Comparison of ENCODE assay signal across 11 mouse cellular contexts in the genomic region with DNA sequence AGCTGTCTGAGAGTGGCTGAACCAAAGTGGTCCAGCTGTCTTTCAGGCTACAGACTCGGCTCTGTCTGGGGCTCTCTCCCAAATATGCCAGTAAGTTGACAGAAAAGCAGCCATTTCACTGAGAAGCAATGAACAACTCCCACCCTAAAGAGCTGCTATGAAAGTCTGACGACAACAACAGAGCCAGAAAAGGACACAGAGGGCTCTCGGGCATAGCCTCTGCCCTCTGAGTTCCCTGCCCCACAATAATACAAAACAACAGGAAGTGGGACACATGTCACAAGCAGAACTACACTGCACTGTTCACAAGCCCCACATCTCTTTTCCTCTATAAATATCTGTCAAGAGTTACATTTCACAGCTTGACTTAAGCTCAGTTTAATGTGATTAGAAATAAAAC.
A peak's percentile ranks its signal among the peaks of the same experiment; 100 is the strongest.
DNase-seq lines count a peak whose midpoint lies in the region; ATAC-seq and TF ChIP-seq lines count a peak whose summit lies in the region.
"Had no signal": no experiment of that assay in that cellular context is flagged by ENCODE, and none has a peak within 500 bp of the region (broad histone marks: within the 10 kb centered on the region; RNA-seq: fewer than 3 reads in every experiment).

No protein-coding gene starts in this region.

- no peak for ATAC-seq in heart, embryonic 11.5 days (replicated peaks; ENCODE audit: insufficient number of reproducible peaks, low FRiP score, low TSS enrichment)
- ATAC-seq in common myeloid progenitor, adult 5-6 weeks (replicated peaks; ENCODE audit: low read depth, poor library complexity, severe bottlenecking), result 0 out of 2 replicates have a peak, but pooled peaks have one; percentile 18
- ATAC-seq: midbrain, embryonic 15.5 days had no signal

- no peak overlapping the region for H3K4me2 ChIP-seq in heart, embryonic 11.5 days
- H3K4me2 ChIP-seq: midbrain, embryonic 15.5 days had no signal

- no peaks in the 10 kb centered on the region for H3K79me2 ChIP-seq in heart, adult 2 months (replicated peaks; ENCODE audit: control insufficient read depth, insufficient read depth, low read length)

- DNase-seq in heart, adult 2 months, result peak in 1 of 2 experiments; percentile 34
- peak in 1 of 2 experiments; percentile 37 for DNase-seq in spleen, adult 2 months (ENCODE audit: low read depth in 1 of 2, low spot score in 2 of 2)
- no peak for DNase-seq in spleen, postnatal 14 days (ENCODE audit: low spot score in 2 of 2)
- peak; percentile 65 for DNase-seq in naive thymus-derived CD4-positive, alpha-beta T cell, adult 2 months (ENCODE audit: low read depth)
- DNase-seq in right cerebral cortex, adult 2 months (ENCODE audit: low spot score in 2 of 2), result no peak
- DNase-seq in right cerebral cortex, postnatal 25 days, result no peak
- DNase-seq: adrenal gland, adult 2 months had no signal

- H3K27ac ChIP-seq in heart, adult 2 months, result peak overlapping the region; percentile 47; the same call in 1 of the 2 replicates
- H3K27ac ChIP-seq in heart, embryonic 11.5 days (ENCODE audit: low read depth, low read length), result no peak overlapping the region
- peak overlapping the region; percentile 88 for H3K27ac ChIP-seq in spleen, adult 2 months (ENCODE audit: insufficient read depth, low read length)
- H3K27ac ChIP-seq: heart, embryonic 10.5 days; midbrain, embryonic 15.5 days had no signal

- WGBS in heart, adult 2 months, result 52% methylated on average over 3 of the region's 3 CpGs
- WGBS in heart, embryonic 11.5 days (ENCODE audit: insufficient replicate concordance), result 59% methylated on average over 3 of the region's 3 CpGs
- 12% methylated on average over 3 of the region's 3 CpGs for WGBS in spleen, adult 2 months

- no peak for TF ChIP-seq CTCF in heart, adult 2 months (IDR thresholded peaks at IDR 0.05)
- no peak for TF ChIP-seq CTCF in spleen, adult 2 months (IDR thresholded peaks at IDR 0.05; ENCODE audit: extremely low read depth, insufficient read depth, insufficient read length, insufficient replicate concordance)

- peaks cover 29% of the 10 kb centered on the region for H3K36me3 ChIP-seq in heart, adult 2 months (ENCODE audit: control insufficient read depth, insufficient read depth, low read length)
- no peaks in the 10 kb centered on the region for H3K36me3 ChIP-seq in heart, embryonic 11.5 days (ENCODE audit: control insufficient read depth, insufficient read depth, low read length)
- H3K36me3 ChIP-seq in spleen, adult 2 months (ENCODE audit: control insufficient read depth, insufficient read depth, low read length), result peaks cover 25% of the 10 kb centered on the region
- H3K36me3 ChIP-seq: midbrain, embryonic 15.5 days had no signal

- intact Hi-C loops in heart, adult 2 months (cut with DNase I), result no loop called here

- TF ChIP-seq EP300 in heart, adult 2 months (IDR thresholded peaks at IDR 0.05; ENCODE audit: insufficient read depth, low read depth, low read length), result no peak

- H3K9me3 ChIP-seq in heart, embryonic 11.5 days (replicated peaks; ENCODE audit: control insufficient read depth, low read length), result no peaks in the 10 kb centered on the region
- H3K9me3 ChIP-seq: heart, embryonic 10.5 days; midbrain, embryonic 15.5 days had no signal

- peaks cover 12% of the 10 kb centered on the region for H3K4me1 ChIP-seq in heart, adult 2 months (ENCODE audit: control insufficient read depth, insufficient read depth, low read length)
- 0 out of 2 replicates have a peak, but pooled peaks cover 6% of the 10 kb centered on the region for H3K4me1 ChIP-seq in heart, embryonic 11.5 days (ENCODE audit: control insufficient read depth, insufficient read depth, low read length)
- peaks cover 39% of the 10 kb centered on the region for H3K4me1 ChIP-seq in spleen, adult 2 months (ENCODE audit: control insufficient read depth, insufficient read depth, insufficient read length)
- H3K4me1 ChIP-seq: midbrain, embryonic 15.5 days had no signal

- no peak overlapping the region for H3K4me3 ChIP-seq in heart, adult 2 months
- H3K4me3 ChIP-seq in heart, embryonic 11.5 days (ENCODE audit: low read depth, low read length), result no peak overlapping the region
- no peak overlapping the region for H3K4me3 ChIP-seq in spleen, adult 2 months (ENCODE audit: extremely low read depth, insufficient read depth, insufficient read length)
- H3K4me3 ChIP-seq: heart, embryonic 10.5 days; midbrain, embryonic 15.5 days had no signal

- TF ChIP-seq POLR2A in heart, adult 2 months (IDR thresholded peaks at IDR 0.05; ENCODE audit: insufficient read depth, low read depth, low read length), result no peak
- no peak for TF ChIP-seq POLR2A in spleen, adult 2 months (IDR thresholded peaks at IDR 0.05; ENCODE audit: low read depth, low read length)

- H3K27me3 ChIP-seq in heart, adult 2 months (ENCODE audit: control insufficient read depth, insufficient read depth, low read length), result no peaks in the 10 kb centered on the region
- H3K27me3 ChIP-seq in heart, embryonic 11.5 days (ENCODE audit: control insufficient read depth, insufficient read depth, low read length), result no peaks in the 10 kb centered on the region
- H3K27me3 ChIP-seq in spleen, adult 2 months (ENCODE audit: control insufficient read depth, insufficient read depth, low read length), result no peaks in the 10 kb centered on the region
- H3K27me3 ChIP-seq: midbrain, embryonic 15.5 days had no signal

- no peak overlapping the region for H3K9ac ChIP-seq in heart, adult 2 months (ENCODE audit: low read depth, low read length)
- no peak overlapping the region for H3K9ac ChIP-seq in heart, embryonic 11.5 days (ENCODE audit: low read depth, low read length)
- H3K9ac ChIP-seq: midbrain, embryonic 15.5 days had no signal
